Mouse (Mus musculus) megakaryocyte, adult 5-6 weeks (primary cell): ENCODE data around the gene Stx4a. TPM values are rescaled to one million over a fixed set of nuclear protein-coding genes. Genes with fewer than 3 reads are reported as not detected.

Experiments
- ATAC-seq: 2 replicates; pipeline ENCODE4 v1.8.0; 2016; ENCODE audit warnings: mild to moderate bottlenecking, inconsistent platforms; ENCODE audit not compliant: poor library complexity, severe bottlenecking
- total RNA-seq, 2 experiments: library from RNA; stranded (forward) in 1 of 2; stranded (reverse) in 1 of 2; fragments of 153-499, 151-499 nt in 1 of 2; fragments of 221-1000, 200-1000 nt in 1 of 2; gene quantifications; 2 replicates each; pipeline versions ENCODE4 v1.2.3 to v1.2.4; 2015 to 2017

Stx4a gene
- total RNA-seq, 2 experiments from 2014 or later: 37.7 to 68.7 TPM

GRCm38 (mm10) chr7:127897542-127897941, 73.4 kb downstream of the Stx4a start:
- ATAC-seq: no peak

- no peak for ATAC-seq
Measured at GRCm38 (mm10) chr7:127898179-127898956, 74.3 kb downstream of the Stx4a start.

Other genes with a start within 250 kb of the Stx4a start
- 2.6 and 6.3 TPM in 2 replicates for gene Ccdc189, start 235.7 kb upstream of the Stx4a start, total RNA-seq (2015)
- gene Ccdc189, start 235.7 kb upstream of the Stx4a start, total RNA-seq (2017): 2.5 and 11.0 TPM in 2 replicates
- gene Rnf40, start 235.5 kb upstream of the Stx4a start, total RNA-seq (2015): 14.1 and 18.8 TPM in 2 replicates
- 35.1 and 48.0 TPM in 2 replicates for gene Rnf40, start 235.5 kb upstream of the Stx4a start, total RNA-seq (2017)
- gene Zfp629, start 208.5 kb upstream of the Stx4a start, total RNA-seq (2015): 3.5 TPM in 2 replicates
- gene Zfp629, start 208.5 kb upstream of the Stx4a start, total RNA-seq (2017): 4.2 and 5.8 TPM in 2 replicates
- gene Bcl7c, start 115.4 kb upstream of the Stx4a start, total RNA-seq (2015): 30.2 and 37.4 TPM in 2 replicates
- gene Bcl7c, start 115.4 kb upstream of the Stx4a start, total RNA-seq (2017): 8.6 and 16.6 TPM in 2 replicates
- gene Ctf1, start 111.6 kb upstream of the Stx4a start, total RNA-seq (2015): 0.16 TPM in 1 of 2 replicates, not detected in the other
- gene Ctf1, start 111.6 kb upstream of the Stx4a start, total RNA-seq (2017): 0.29 TPM in 1 of 2 replicates, not detected in the other
- not detected in 2 replicates for gene Ctf2, start 92.1 kb upstream of the Stx4a start, total RNA-seq (2015)
- not detected in 2 replicates for gene Ctf2, start 92.1 kb upstream of the Stx4a start, total RNA-seq (2017)
- gene Fbxl19, start 79.8 kb upstream of the Stx4a start, total RNA-seq (2015): 2.1 TPM in 2 replicates
- 5.8 and 6.2 TPM in 2 replicates for gene Fbxl19, start 79.8 kb upstream of the Stx4a start, total RNA-seq (2017)
- 30.9 and 33.7 TPM in 2 replicates for gene Orai3, start 54.5 kb upstream of the Stx4a start, total RNA-seq (2015)
- gene Orai3, start 54.5 kb upstream of the Stx4a start, total RNA-seq (2017): 29.5 and 32.7 TPM in 2 replicates
- gene Setd1a, start 47.6 kb upstream of the Stx4a start, total RNA-seq (2015): 35.2 and 43.3 TPM in 2 replicates
- 7.7 and 9.8 TPM in 2 replicates for gene Setd1a, start 47.6 kb upstream of the Stx4a start, total RNA-seq (2017)
- gene Gm49388, start 38.7 kb upstream of the Stx4a start, total RNA-seq (2015): not detected in 2 replicates
- gene Gm49388, start 38.7 kb upstream of the Stx4a start, total RNA-seq (2017): not detected in 2 replicates
- gene Hsd3b7, start 23.7 kb upstream of the Stx4a start, total RNA-seq (2015): 27.0 and 30.9 TPM in 2 replicates
- 28.5 and 28.7 TPM in 2 replicates for gene Hsd3b7, start 23.7 kb upstream of the Stx4a start, total RNA-seq (2017)
- 0.04 TPM in 1 of 2 replicates, not detected in the other for gene Stx1b, start 255 bp downstream of the Stx4a start, total RNA-seq (2015)
- gene Stx1b, start 255 bp downstream of the Stx4a start, total RNA-seq (2017): not detected in 2 replicates
- gene Zfp646, start 51.9 kb downstream of the Stx4a start, total RNA-seq (2015): 16.4 and 22.5 TPM in 2 replicates
- gene Zfp646, start 51.9 kb downstream of the Stx4a start, total RNA-seq (2017): 32.2 and 36.8 TPM in 2 replicates
- gene Zfp668, start 52.5 kb downstream of the Stx4a start, total RNA-seq (2015): 2.9 and 5.7 TPM in 2 replicates
- gene Zfp668, start 52.5 kb downstream of the Stx4a start, total RNA-seq (2017): 1.9 and 3.1 TPM in 2 replicates
- gene Prss53, start 66.7 kb downstream of the Stx4a start, total RNA-seq (2015): 0.48 TPM in 1 of 2 replicates, not detected in the other
- not detected in 2 replicates for gene Prss53, start 66.7 kb downstream of the Stx4a start, total RNA-seq (2017)
- not detected in 2 replicates for gene Gm21974, start 71.2 kb downstream of the Stx4a start, total RNA-seq (2015)
- gene Gm21974, start 71.2 kb downstream of the Stx4a start, total RNA-seq (2017): not detected in 2 replicates
- gene Vkorc1, start 71.3 kb downstream of the Stx4a start, total RNA-seq (2015): 49.9 and 59.6 TPM in 2 replicates
- 5.5 and 11.2 TPM in 2 replicates for gene Vkorc1, start 71.3 kb downstream of the Stx4a start, total RNA-seq (2017)
- gene Bckdk, start 79.8 kb downstream of the Stx4a start, total RNA-seq (2015): 45.1 and 47.9 TPM in 2 replicates
- 31.2 and 35.5 TPM in 2 replicates for gene Bckdk, start 79.8 kb downstream of the Stx4a start, total RNA-seq (2017)
- gene Kat8, start 88.2 kb downstream of the Stx4a start, total RNA-seq (2015): 20.1 and 24.6 TPM in 2 replicates
- 22.7 and 23.6 TPM in 2 replicates for gene Kat8, start 88.2 kb downstream of the Stx4a start, total RNA-seq (2017)
- not detected in 2 replicates for gene Prss8, start 105.8 kb downstream of the Stx4a start, total RNA-seq (2015)
- not detected in 2 replicates for gene Prss8, start 105.8 kb downstream of the Stx4a start, total RNA-seq (2017)
- 0.78 and 1.1 TPM in 2 replicates for gene Prss36, start 122.4 kb downstream of the Stx4a start, total RNA-seq (2015)
- 1.7 TPM in 1 of 2 replicates, not detected in the other for gene Prss36, start 122.4 kb downstream of the Stx4a start, total RNA-seq (2017)
- gene Fus, start 143.2 kb downstream of the Stx4a start, total RNA-seq (2015): 106 and 143 TPM in 2 replicates
- gene Fus, start 143.2 kb downstream of the Stx4a start, total RNA-seq (2017): 31.4 and 61.8 TPM in 2 replicates
- 251 and 323 TPM in 2 replicates for gene Pycard, start 169.6 kb downstream of the Stx4a start, total RNA-seq (2015)
- 48.0 and 56.5 TPM in 2 replicates for gene Pycard, start 169.6 kb downstream of the Stx4a start, total RNA-seq (2017)
- not detected in 2 replicates for gene Trim72, start 179.7 kb downstream of the Stx4a start, total RNA-seq (2015)
- gene Trim72, start 179.7 kb downstream of the Stx4a start, total RNA-seq (2017): not detected in 2 replicates
- 209 and 227 TPM in 2 replicates for gene Itgam, start 238.3 kb downstream of the Stx4a start, total RNA-seq (2015)
- gene Itgam, start 238.3 kb downstream of the Stx4a start, total RNA-seq (2017): 286 and 332 TPM in 2 replicates
- gene Gm49368, start 238.4 kb downstream of the Stx4a start, total RNA-seq (2015): 9.8 and 11.2 TPM in 2 replicates
- 0.81 and 2.3 TPM in 2 replicates for gene Gm49368, start 238.4 kb downstream of the Stx4a start, total RNA-seq (2017)